Mouse (Mus musculus): ENCODE measurements at regions not wholly inside any gene's neighbourhood (a gene's known extent, or its start where the extent isn't known, plus 50 kb on each side); places are given as distances from the start of the nearest gene placed in this dataset.

DNA sequence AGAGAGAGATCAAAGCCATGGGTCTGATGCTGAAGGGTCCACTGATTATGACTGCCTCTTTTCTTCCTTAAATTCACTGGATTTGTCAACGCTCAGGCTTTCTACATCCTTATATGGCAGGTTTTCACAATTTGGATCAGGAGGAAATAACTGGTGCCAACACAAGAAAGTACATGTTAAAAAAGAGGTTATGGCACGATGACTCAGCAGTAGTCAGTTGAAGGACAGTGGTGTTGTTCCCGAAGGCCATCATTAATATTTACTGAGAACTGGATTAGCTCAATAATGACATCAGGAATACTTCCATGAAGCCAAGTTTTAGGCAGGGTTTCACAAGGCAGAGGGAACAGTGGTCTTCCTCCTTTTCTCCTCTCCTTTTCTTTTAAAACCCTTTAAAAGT, 179.6 kb downstream of the Car2 start:
- no peaks in the 10 kb centered on the region for H3K36me3 ChIP-seq (ENCODE audit: control insufficient read depth in 1 of 2, insufficient read depth in 2 of 2, low read length in 2 of 2)
- H3K9me3 ChIP-seq (replicated peaks; ENCODE audit: insufficient read depth, low read length): no peaks in the 10 kb centered on the region
- DNase-seq (ENCODE audit: low read depth, low spot score): no peak
- H3K4me1 ChIP-seq (ENCODE audit: control insufficient read depth in 1 of 2, insufficient read depth in 2 of 2, low read length in 2 of 2): 0 out of 4 replicates have a peak, but pooled peaks cover 0 to 3% of the 10 kb centered on the region in 2 experiments
- H3K27me3 ChIP-seq (ENCODE audit: control insufficient read depth in 1 of 2, insufficient read depth in 2 of 2, low read length in 2 of 2): no peaks in the 10 kb centered on the region
- H3K79me2 ChIP-seq (ENCODE audit: control insufficient read depth, insufficient read depth, low read length, poor library complexity): no peaks in the 10 kb centered on the region
- no peak overlapping the region for H3K27ac ChIP-seq (ENCODE audit: control insufficient read depth, low read depth, low read length)
- no peak overlapping the region for H3K4me3 ChIP-seq (ENCODE audit: control insufficient read depth in 1 of 2, insufficient read depth in 1 of 2, low read depth in 2 of 2, low read length in 2 of 2)
- H3K9ac ChIP-seq (ENCODE audit: control insufficient read depth, low read depth, low read length, poor library complexity, severe bottlenecking): no peak overlapping the region
- TF ChIP-seq ZMIZ1 (IDR thresholded peaks at IDR 0.05; ENCODE audit: low read depth, low read length): no peak
- no peak for TF ChIP-seq POLR2AphosphoS2 (IDR thresholded peaks at IDR 0.05; ENCODE audit: low read length)
- no peak for TF ChIP-seq NRF1 (IDR thresholded peaks at IDR 0.05; ENCODE audit: insufficient read depth, low read depth, low read length, poor library complexity, severe bottlenecking)
- no peak for TF ChIP-seq CHD1 (IDR thresholded peaks at IDR 0.05; ENCODE audit: low read depth, low read length)
- TF ChIP-seq MEF2A (IDR thresholded peaks at IDR 0.05; ENCODE audit: extremely low read depth, insufficient replicate concordance, low read depth, low read length, poor library complexity, severe bottlenecking): no peak

GRCm38 (mm10) chr3:15068256-15068655, 182.2 kb downstream of the Car2 start:
- H3K36me3 ChIP-seq (ENCODE audit: control insufficient read depth in 1 of 2, insufficient read depth in 2 of 2, low read length in 2 of 2): no peaks in the 10 kb centered on the region
- H3K9me3 ChIP-seq (replicated peaks; ENCODE audit: insufficient read depth, low read length): no peaks in the 10 kb centered on the region
- H3K79me2 ChIP-seq (ENCODE audit: control insufficient read depth, insufficient read depth, low read length, poor library complexity): no peaks in the 10 kb centered on the region
- TF ChIP-seq HCFC1 (IDR thresholded peaks at IDR 0.05; ENCODE audit: low read depth, low read length): no peak
- peak in 1 of 2 experiments; percentile 14; a peak in 1 of 4 replicates for TF ChIP-seq EP300 (IDR thresholded peaks at IDR 0.05; ENCODE audit: low read depth in 1 of 2, low read length in 2 of 2)
- TF ChIP-seq MEF2A (IDR thresholded peaks at IDR 0.05; ENCODE audit: extremely low read depth, insufficient replicate concordance, low read depth, low read length, poor library complexity, severe bottlenecking): no peak
- no peak for TF ChIP-seq TAL1 (IDR thresholded peaks at IDR 0.05; ENCODE audit: low read length)
- H3K27ac ChIP-seq (ENCODE audit: control insufficient read depth, low read depth, low read length): no peak overlapping the region
- peak; percentile 26 for DNase-seq (ENCODE audit: low read depth, low spot score)
- H3K9ac ChIP-seq (ENCODE audit: control insufficient read depth, low read depth, low read length, poor library complexity, severe bottlenecking): no peak overlapping the region
- H3K4me3 ChIP-seq (ENCODE audit: control insufficient read depth in 1 of 2, insufficient read depth in 1 of 2, low read depth in 2 of 2, low read length in 2 of 2): no peak overlapping the region
- H3K4me1 ChIP-seq (ENCODE audit: control insufficient read depth in 1 of 2, insufficient read depth in 2 of 2, low read length in 2 of 2): 0 out of 4 replicates have a peak, but pooled peaks cover 0 to 3% of the 10 kb centered on the region in 2 experiments
- no peaks in the 10 kb centered on the region; a peak in 1 of 4 replicates for H3K27me3 ChIP-seq (ENCODE audit: control insufficient read depth in 1 of 2, insufficient read depth in 2 of 2, low read length in 2 of 2)

DNA sequence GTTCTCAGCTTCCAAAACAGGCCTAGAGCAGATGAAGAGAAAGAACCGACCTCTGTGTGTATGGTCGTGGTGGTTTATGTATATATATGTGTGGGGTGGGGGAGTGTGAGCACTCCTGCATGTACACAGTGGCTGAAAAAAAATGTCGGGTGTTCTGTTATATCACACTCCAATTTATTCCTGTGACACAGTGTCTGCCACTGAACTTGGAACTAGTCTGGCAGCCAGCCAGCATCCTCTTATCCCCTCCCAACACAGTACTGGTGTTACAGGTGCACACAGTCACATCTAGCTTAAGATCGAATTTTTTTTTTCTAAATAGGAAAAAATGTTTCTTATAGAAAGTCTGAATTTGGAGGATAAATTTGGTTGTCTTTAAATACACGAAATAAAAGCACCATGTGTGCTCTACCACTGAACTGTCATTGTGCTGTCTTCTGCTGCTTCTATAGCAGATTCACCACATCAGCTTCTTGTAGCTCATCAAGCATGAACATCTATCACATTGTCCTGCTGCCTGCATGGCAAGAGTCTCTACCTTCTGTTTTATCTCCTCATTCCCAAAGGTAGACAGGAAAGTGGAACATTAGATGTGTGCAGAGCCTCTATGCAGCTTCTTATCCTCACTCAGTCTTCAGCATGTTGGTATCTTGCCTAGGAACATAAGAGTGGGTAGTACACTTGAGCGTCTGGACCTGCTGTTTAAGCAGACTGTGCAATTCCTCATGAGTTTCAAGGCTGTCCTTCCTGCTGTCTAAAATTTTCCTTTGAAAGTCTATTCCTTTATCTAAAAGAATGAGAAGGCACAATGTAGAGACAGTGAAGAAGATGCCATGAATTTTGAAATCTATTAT, 185.2 kb downstream of the Car2 start:
- H3K9me3 ChIP-seq (replicated peaks; ENCODE audit: insufficient read depth, low read length): no peaks in the 10 kb centered on the region
- H3K36me3 ChIP-seq (ENCODE audit: control insufficient read depth in 1 of 2, insufficient read depth in 2 of 2, low read length in 2 of 2): no peaks in the 10 kb centered on the region; a peak in 1 of 4 replicates
- no peaks in the 10 kb centered on the region for H3K79me2 ChIP-seq (ENCODE audit: control insufficient read depth, insufficient read depth, low read length, poor library complexity)
- peak; percentile 21 for DNase-seq (ENCODE audit: low read depth, low spot score)
- no peak overlapping the region for H3K9ac ChIP-seq (ENCODE audit: control insufficient read depth, low read depth, low read length, poor library complexity, severe bottlenecking)
- H3K27ac ChIP-seq (ENCODE audit: control insufficient read depth, low read depth, low read length): no peak overlapping the region
- 0 out of 4 replicates have a peak, but pooled peaks cover 0 to 3% of the 10 kb centered on the region in 2 experiments for H3K4me1 ChIP-seq (ENCODE audit: control insufficient read depth in 1 of 2, insufficient read depth in 2 of 2, low read length in 2 of 2)
- TF ChIP-seq UBTF (IDR thresholded peaks at IDR 0.05; ENCODE audit: borderline replicate concordance, insufficient read depth, low read depth, low read length): no peak
- TF ChIP-seq ZNF384 (IDR thresholded peaks at IDR 0.05; ENCODE audit: low read depth, low read length): no peak
- TF ChIP-seq TAL1 (IDR thresholded peaks at IDR 0.05; ENCODE audit: low read length): no peak
- no peak for TF ChIP-seq ZMIZ1 (IDR thresholded peaks at IDR 0.05; ENCODE audit: low read depth, low read length)
- TF ChIP-seq SIN3A (IDR thresholded peaks at IDR 0.05; ENCODE audit: low read length): no peak
- TF ChIP-seq MYB (IDR thresholded peaks at IDR 0.05; ENCODE audit: low read depth, low read length): no peak
- H3K27me3 ChIP-seq (ENCODE audit: control insufficient read depth in 1 of 2, insufficient read depth in 2 of 2, low read length in 2 of 2): no peaks in the 10 kb centered on the region; a peak in 1 of 4 replicates
- no peak overlapping the region for H3K4me3 ChIP-seq (ENCODE audit: control insufficient read depth in 1 of 2, insufficient read depth in 1 of 2, low read depth in 2 of 2, low read length in 2 of 2)

All from MEL (cell line).